Mouse (Mus musculus): ENCODE data around the gene Pigr.

Gene Pigr

GRCm38 (mm10) chr1:130829906-130830830, 3.7 kb downstream of the Pigr start:
- DNase-seq (ENCODE audit: low spot score in 2 of 2) = no peak

- no peak for DNase-seq (ENCODE audit: low spot score in 2 of 2)
These were observed 6.0 kb downstream of the Pigr start for GRCm38 (mm10) chr1:130832230-130833149.

GRCm38 (mm10) chr1:130835161-130835936, 8.9 kb downstream of the Pigr start:
- DNase-seq (ENCODE audit: low spot score in 2 of 2) = no peak

GRCm38 (mm10) chr1:130838288-130838687, 11.8 kb downstream of the Pigr start:
- no peak for DNase-seq (ENCODE audit: low spot score in 2 of 2)

GRCm38 (mm10) chr1:130840599-130841379, 14.3 kb downstream of the Pigr start:
- DNase-seq (ENCODE audit: low spot score in 2 of 2) = no peak

- no peak for DNase-seq (ENCODE audit: low spot score in 2 of 2)
These were observed 15.1 kb downstream of the Pigr start for GRCm38 (mm10) chr1:130841621-130842020.

GRCm38 (mm10) chr1:130844516-130844915, 18.0 kb downstream of the Pigr start:
- DNase-seq (ENCODE audit: low spot score in 2 of 2) = no peak

- DNase-seq (ENCODE audit: low spot score in 2 of 2) = no peak
These were observed 23.2 kb downstream of the Pigr start for GRCm38 (mm10) chr1:130849530-130850214.

GRCm38 (mm10) chr1:130850405-130850804, 23.9 kb downstream of the Pigr start:
- DNase-seq (ENCODE audit: low spot score in 2 of 2) = no peak

GRCm38 (mm10) chr1:130854819-130855218, 28.3 kb downstream of the Pigr start:
- no peak for DNase-seq (ENCODE audit: low spot score in 2 of 2)

GRCm38 (mm10) chr1:130855723-130856122, 29.2 kb downstream of the Pigr start:
- DNase-seq (ENCODE audit: low spot score in 2 of 2) = no peak

- no peak for DNase-seq (ENCODE audit: low spot score in 2 of 2)
These were observed 31.0 kb downstream of the Pigr start for GRCm38 (mm10) chr1:130857456-130857855.

- no peak for DNase-seq (ENCODE audit: low spot score in 2 of 2)
These were observed 37.8 kb downstream of the Pigr start for GRCm38 (mm10) chr1:130864238-130864637.

- DNase-seq (ENCODE audit: low spot score in 2 of 2) = no peak
These were observed 38.3 kb downstream of the Pigr start for GRCm38 (mm10) chr1:130864741-130865140.

- DNase-seq (ENCODE audit: low spot score in 2 of 2) = no peak
These were observed 39.2 kb downstream of the Pigr start, which contains the start of gene Fcmr for GRCm38 (mm10) chr1:130865541-130866221. Gene Fcmr, plus strand, starts transcription at chr1:130865669.

GRCm38 (mm10) chr1:130872912-130873311, 46.4 kb downstream of the Pigr start:
- DNase-seq (ENCODE audit: low spot score in 2 of 2) = no peak

GRCm38 (mm10) chr1:130875139-130875538, 48.7 kb downstream of the Pigr start:
- DNase-seq (ENCODE audit: low spot score in 2 of 2) = peak; percentile 11 to 15

- DNase-seq (ENCODE audit: low spot score in 2 of 2) = no peak
These were observed 49.4 kb downstream of the Pigr start for GRCm38 (mm10) chr1:130875910-130876309.

- DNase-seq (ENCODE audit: low spot score in 2 of 2) = peak in 1 of 2 experiments; percentile 31
These were observed 50.5 kb downstream of the Pigr start for GRCm38 (mm10) chr1:130876931-130877509.
